Mouse (Mus musculus): ENCODE measurements at regions not wholly inside any gene's neighbourhood (a gene's known extent, or its start where the extent isn't known, plus 50 kb on each side); places are given as distances from the start of the nearest gene placed in this dataset.
"Not testable (repeated sequence)": the region's sequence is repeated elsewhere in the genome, so short reads cannot be mapped to it uniquely, and the experiment has no call there.

DNA sequence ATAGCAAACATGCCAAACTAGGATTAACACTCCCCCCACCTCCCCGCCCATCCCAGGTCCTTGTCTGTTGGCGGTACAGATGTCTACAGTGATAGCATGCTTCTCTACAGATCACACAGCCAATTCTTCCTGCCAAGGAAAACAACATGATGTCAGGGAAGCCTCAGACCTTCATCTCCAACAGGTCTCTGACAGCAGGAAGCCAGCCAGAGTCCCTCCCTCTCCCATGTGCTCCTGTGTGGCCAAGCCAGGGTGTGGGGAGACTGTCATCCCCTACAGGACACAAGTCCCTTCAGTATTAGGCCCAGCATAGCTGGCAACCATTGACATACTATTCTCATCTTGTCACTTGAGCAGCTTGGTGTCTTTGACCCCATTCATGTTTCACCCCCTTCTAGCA is 568.8 kb upstream of the Arid1b start:
- no peak for DNase-seq (ENCODE audit: low spot score)

DNA sequence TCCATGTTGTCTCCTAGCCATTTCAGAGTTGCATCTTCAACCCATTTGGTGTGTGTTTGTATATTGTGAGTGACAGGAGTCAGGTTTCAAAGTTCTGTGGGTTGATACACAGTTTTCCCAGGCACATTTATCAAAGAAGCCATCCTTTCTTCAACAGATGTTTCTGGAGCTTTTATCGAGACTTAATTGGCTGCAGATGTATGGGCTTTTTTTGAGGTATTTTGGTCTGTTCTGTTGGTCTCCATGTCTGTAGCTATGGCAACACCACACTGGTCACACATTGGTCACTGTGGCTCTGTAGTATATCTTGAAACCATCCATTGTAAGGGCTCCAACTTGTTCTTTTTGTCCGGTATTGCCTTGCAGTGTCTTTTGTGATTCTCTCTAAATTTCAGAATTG is 565.1 kb upstream of the Arid1b start:
- DNase-seq (ENCODE audit: low spot score): no peak

DNA sequence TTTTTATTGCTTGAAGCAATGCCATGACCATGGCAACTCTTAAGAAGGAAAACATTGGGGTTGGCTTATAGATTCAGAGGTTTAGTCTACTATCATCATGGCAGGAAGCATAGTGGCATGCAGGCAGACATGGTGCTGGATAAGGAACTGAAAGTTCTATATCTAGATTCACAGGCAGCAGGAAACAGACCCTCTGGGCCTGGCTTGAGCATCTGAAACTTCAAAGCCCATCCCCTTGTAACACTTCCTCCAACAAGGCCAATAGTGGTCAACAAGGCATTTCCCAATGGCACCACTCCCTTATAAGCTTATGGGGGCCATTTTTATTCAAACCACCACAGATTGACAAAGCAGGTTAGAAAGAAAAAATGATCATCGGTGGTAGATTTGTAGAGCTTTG is 548.5 kb upstream of the Arid1b start:
- no peak for DNase-seq (ENCODE audit: low spot score)

DNA sequence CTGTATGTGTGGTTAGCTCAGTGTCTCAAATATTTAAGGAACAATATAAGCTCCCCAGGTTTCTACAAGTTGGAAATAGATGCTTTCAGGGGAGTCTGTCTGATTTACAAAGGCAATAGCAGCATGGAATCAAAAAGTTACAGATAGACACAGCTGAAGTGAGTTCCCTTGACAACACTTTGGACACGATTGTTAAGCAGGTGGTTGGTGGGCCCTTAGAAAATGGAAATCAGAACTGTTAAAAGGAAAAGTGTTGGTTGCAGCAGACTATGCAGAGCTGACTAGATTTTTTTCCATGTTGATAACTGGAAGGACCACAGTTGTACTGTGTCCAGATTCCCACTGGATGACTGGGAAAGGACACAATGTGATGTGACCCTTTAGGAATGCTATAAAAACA is 536.6 kb upstream of the Arid1b start:
- no peak for DNase-seq (ENCODE audit: low spot score)

DNA sequence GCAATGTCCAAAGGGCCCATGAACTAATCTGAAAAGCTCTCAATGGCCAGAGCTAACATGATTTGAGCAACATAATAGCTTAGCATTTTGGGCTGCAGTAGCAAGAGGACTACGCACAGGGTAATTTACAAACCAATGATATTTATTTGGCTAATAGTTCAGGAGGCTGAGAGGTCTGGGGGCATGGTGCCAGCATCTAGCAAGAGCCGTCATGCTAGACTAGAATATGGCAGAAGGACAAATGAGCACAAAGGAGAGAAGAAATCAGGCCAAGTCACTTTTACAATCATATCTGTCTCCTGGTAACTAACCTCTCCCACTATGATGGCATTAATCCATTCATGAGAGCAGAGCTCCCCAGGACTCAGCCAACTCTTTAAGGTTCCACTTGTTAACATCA is 532.6 kb upstream of the Arid1b start:
- DNase-seq (ENCODE audit: low spot score): no peak

DNA sequence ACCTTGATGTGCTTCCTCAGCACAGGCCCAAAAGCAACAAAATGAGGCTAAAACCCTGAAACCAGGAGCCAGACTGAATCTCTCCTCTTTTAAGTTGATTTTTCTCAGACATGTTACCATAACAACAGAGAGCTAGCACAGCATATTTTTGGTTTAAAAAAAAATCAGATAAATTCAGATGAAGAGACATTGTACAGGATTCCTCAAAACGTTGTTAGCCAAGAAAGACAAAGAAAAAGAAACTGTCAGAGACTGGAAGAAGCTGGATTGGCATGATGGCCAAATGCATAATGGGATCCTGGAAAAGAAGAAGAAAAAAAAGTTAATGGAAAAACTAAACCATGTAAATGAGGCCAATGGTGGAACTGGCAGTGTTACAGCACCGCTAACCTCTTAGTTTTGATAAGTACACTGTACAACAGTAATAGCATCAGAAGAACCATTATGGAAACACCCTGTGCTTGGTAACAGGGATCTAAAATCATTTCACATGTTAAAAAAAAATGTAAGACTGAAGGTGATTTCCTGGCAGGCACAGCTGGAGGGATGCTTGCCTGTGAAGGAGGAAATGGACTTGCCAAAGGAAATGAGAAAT is 529.7 kb upstream of the Arid1b start:
- no peak for DNase-seq (ENCODE audit: low spot score)

DNA sequence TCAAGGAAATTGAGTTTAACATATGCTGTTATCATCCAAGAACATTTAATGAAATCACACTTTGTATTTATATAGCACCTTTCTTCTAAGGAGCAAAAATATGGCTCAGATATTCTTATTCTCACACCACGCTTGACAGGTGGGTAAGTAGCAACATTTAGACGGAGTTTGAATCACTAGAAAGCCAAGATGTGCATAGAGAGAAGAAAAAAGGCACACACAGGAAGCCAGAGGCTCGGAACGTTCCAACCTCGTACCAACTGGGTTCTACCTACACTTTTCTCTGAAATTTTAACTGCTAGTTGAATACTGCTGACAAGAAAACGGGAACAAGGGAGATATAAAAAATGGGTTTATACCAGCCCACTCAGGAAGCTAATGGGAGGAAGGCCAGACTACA is 528.4 kb upstream of the Arid1b start:
- no peak for DNase-seq (ENCODE audit: low spot score)

DNA sequence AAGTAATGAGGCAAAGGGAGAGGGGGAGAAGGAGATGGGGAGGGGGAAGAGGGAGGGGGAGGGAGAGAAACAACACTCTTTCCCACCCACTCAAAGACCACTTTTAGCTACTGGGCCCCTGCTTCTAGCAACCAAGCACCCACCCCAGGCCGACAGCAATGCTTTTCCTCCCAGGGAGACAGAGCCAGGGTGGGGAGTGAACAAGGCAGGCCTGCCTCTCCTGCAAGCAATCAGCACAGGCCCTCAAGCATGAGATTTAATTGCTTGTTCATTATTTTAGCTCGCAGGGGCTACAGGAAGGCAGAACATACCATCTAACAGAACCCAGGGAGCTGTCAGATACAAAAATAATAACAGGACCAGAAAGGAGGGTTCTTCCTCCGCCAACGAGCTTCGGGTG is 521.7 kb upstream of the Arid1b start:
- no peak for DNase-seq (ENCODE audit: low spot score)

DNA sequence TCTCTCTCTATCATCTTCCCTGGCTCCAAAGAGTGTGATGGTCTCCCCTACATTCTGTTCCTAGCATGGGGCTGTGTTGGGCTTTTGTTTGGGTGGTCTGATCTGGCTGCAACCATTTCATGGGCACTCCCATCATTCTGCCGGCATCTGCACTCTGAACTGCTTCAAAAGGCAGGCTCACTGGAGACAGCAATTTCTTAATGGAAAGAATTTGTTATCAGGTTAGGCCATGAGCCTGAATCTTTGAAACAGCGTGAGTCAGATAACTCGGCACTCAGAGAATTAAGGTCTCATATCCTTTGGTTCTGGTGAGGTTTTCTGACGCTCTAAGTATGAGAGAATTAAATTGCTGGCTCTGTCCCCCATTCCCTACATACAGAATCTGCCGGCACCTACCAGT is 519.8 kb upstream of the Arid1b start:
- no peak for DNase-seq (ENCODE audit: low spot score)

DNA sequence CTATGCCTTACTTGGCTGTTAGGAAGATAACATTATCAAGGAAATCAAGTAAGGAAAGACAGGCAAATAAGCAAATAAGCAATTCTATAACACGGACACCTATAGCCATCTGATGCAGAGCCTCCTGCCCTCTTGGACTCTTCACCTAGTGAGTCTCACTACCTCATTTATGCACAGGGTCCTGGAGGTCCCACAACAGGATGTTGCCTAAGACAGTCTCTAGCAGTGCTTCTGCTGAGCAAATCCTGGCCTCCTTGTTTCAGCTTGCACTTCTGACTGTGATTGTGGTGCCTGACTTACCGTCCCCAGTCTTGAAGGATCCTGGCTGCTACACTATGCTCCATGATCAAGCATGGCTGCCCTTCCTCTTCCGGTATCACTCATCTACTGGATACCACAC is 518.5 kb upstream of the Arid1b start:
- no peak for DNase-seq (ENCODE audit: low spot score)

DNA sequence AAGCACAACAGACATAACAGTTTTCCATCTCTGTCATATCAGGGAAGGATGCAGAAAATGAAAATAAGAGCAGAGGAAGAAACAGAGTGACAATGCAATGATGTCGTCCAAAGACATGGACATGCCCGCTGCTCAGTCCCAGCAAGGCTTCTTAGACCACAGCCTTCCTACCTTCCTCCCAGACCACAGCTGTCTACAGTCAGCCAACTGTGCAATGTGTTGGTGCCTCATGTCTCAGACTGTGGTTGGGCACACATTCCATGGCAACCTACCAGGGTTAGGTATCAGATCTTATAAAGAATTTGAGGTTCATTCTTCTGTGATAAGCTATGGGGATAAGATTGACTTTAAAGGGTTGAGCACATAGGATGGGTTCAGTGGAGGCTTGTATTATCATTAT is 499.7 kb upstream of the Arid1b start:
- no peak for DNase-seq (ENCODE audit: low spot score)

DNA sequence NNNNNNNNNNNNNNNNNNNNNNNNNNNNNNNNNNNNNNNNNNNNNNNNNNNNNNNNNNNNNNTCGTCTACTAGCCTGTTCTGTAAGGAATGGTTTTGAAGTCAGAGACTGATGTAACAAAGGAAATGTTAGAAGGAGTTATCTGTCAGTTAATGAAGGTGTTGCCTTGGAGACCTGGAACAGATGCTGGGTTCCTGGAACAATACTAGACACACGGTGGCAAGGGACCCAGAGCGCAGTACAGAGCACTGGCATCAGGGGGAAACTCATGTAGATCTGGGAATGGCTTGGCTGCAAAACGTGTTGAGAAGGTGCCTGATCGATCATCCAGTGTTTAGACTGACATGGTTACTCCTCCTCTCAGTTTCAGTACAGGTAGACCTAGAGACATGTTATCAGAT is 493.6 kb upstream of the Arid1b start:
- DNase-seq (ENCODE audit: low spot score): no peak

DNA sequence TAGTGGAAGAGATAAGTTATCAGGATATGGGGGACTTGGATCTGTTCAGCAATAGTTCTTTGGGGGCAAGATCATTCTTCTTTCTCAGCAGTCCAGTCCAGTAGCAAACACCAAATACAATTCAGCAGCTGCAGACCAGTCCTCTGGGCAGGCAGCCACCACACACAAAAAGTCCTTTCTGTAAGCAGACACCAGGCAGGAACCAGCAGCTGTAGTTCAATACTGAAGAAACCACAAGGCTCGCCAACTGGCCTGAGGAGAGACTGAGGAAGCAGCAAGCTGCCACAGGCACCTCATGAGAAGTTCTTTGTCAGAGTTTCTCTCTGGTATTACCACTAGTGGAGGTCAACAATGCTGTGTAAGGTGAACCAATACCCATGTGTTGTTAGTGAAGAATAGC is 493.1 kb upstream of the Arid1b start:
- no peak for DNase-seq (ENCODE audit: low spot score)

DNA sequence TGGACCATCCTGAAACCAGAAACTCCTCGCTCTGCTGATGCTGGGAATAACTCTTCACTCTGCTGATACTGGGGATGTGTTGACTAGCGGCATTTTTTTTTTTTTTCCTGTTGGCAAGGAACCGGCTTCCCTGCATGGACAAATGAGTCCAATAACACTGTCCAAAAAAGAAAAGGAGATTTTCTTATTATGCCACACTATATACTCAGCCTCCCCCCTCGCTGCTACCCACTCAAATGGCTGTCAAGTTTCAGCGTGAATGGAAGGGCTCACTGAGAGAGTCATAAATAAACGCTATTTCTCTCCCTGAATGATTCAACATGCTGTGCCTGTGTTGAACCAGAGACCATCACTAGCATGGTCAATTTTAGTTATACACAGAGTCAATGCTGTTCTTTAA is 489.2 kb upstream of the Arid1b start:
- no peak for DNase-seq (ENCODE audit: low spot score)

DNA sequence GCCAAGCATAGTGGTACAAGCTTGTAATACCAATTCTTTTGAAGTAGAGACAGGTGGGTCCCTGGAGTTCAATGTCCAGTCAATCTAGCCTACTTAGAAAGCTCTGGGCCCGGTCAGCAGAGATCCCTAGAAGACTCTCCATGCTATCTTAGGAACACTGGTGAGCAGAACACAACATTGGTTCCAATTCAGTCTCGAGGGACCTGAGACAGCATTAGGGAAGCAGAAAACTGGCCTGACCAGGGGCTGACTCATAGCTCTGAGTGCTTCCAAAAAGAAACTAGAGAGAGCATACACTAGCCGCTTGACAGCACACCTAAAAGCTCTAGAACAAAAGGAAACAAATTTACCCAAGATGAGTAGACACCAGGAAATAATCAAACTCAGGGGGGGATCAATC is 484.6 kb upstream of the Arid1b start:
- DNase-seq (ENCODE audit: low spot score): no peak

DNA sequence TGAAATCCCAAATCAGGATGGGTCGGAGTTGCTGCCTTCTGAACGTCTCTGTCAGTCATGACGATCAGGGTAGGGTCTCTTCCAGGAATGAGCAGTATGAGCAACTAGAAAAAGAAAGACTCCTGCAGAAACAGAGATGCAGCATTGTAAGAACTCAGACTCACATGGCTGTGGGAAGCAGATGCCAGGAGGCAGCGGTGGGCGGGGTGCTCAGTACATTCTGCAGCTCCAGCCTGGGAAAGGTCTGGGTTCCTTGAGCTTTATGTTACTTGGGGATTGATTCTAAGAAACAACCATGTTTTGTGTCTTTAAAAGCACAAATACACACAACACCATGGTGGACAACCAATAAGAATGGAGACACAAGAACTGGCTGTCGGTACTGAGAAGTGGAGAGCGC is 478.0 kb upstream of the Arid1b start:
- no peak for DNase-seq (ENCODE audit: low spot score)

DNA sequence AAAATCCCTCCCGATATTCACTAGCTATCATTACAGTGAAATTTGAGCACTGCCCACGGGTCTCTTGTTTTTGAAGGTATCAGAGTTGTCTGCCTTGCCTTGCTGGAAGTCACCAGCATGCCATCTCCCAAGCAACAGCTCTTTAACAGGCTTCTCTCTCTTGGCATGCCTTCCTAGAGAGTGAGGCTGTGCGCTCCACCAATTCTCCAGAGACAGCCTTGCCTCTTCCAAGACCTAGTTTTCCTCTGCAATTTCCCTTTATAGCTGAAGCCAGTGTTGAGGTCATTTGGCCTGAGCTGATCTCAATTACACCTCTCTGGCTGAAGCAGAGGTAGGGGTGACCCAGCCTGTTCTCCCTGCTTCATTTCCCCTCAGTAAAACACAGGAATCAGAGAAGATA is 477.3 kb upstream of the Arid1b start:
- DNase-seq (ENCODE audit: low spot score): no peak

DNA sequence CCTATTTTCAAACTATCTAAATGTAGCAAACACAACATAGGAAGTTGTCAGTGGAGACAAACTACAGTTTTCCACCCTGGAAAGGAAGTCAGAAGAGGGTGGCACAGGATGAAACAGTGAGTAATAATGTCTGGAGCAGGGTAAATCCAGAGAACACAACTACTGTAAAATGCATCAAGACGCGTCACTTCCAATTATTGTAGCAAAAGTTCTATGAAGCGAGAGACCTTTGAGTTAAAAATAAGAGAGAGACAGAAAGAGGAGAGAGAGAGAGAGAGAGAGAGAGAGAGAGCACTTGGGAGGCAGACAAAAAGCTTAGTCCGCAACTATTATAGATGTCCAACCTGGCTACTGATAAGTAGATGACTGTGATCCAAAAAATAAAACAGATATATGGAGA is 473.1 kb upstream of the Arid1b start:
- DNase-seq (ENCODE audit: low spot score): no peak

DNA sequence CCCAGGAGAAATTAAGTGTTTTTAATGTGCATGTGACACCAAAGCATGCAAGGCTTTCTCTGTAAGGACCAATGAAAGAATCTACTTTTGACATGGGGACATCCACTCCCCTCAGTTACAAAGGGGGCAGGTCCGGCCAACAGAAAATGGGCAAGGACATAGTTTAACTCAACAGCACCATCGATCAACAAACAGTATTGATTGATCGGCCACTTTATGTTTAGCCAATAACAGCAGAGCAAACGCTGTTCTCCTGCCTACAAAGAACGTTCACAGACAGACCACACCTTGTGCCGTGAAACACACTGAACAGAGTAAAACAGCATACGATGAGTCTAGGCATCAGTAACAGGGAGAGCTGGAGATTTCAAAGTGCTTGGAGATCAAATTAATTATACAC is 467.7 kb upstream of the Arid1b start:
- DNase-seq (ENCODE audit: low spot score): no peak

DNA sequence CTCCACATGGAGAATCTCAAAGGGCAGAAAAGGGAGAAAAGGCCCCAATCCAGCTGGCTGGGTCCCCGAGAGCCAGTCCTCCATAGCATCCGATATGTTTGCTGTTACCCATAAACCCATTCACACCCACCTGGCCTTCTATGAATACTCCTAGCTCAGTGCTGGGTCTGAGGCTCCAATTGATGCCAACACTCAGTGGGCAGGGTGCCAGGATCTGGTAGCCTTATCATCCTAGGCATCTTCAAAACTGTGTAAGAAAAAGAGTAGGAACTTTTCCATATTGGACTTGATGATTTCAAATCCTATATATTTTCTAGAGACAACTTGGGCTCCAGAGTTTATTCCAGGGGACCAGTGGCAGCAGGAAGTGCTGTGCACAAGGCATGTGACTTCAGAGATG is 462.0 kb upstream of the Arid1b start:
- DNase-seq (ENCODE audit: low spot score): no peak

DNA sequence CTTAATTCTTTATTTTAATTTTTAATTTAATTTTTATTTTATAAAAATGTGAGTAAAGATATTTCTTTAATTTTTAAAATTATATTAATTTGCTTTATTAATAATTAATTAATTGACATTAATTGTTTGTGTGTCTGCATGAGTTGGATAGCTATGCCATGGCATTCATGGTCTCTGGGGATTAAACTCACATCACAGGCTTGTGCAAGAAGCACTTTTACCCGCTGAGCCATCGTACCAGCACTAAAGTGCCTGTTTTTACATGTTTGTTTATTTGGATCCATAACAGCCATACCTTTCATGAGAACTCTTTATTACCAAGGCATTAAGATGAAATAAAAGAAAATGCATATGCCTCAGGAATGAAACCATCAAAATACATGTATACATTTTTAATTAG is 453.7 kb upstream of the Arid1b start:
- DNase-seq (ENCODE audit: low spot score): no peak

DNA sequence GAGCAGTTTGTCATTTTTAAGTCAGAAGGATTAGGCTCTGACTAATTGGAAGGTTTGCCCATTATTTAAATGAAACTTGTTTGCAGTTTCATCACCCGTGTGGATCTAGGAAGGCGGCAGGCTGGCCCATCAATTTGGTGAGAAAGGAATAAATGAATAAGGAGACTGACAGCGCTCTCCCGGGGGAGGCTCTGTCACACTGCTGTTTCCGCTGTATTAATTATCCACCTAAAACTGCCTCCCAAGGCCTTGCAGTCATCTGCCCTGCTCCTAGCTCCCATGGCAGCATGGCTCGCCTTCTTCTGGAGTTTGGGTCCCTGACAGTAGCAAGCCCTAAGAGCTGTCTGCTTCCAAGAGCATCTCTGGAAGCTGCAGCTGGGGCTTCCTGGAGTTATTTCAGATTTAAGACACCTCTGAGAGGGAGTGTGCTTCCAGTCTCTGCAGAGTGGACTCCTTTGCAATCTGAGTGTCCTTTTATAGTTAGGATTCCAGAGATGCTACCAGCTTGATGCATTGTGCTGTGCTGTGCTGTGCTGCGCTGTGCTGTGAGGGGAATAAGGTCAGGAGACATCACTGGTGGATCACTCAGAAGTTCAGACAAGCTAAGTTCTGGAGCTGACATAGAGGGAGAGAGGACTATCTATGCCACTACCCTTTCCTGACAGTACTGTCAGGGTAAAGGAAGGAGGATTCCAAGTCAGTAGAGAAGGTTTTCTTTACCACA is 452.9 kb upstream of the Arid1b start:
- no peak for DNase-seq (ENCODE audit: low spot score)

DNA sequence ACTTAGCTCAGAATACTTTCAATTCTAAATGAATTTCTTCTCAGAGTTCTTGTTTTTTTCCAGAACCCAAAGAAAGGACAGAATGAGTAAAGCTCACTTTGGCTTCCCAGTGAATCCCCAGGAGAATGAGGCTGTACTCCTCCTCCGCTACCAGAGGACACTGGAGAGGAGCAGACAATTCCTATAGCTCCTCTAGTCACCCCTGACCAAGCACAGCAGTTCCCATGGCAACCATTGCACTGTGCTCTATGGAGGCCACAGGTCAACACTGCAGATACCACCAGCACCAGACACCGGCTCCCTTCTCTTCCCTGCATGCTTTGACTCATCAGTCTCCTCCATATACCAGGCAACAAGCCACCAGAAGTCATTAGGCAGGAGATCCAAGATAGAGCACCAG is 447.6 kb upstream of the Arid1b start:
- DNase-seq (ENCODE audit: low spot score): no peak

DNA sequence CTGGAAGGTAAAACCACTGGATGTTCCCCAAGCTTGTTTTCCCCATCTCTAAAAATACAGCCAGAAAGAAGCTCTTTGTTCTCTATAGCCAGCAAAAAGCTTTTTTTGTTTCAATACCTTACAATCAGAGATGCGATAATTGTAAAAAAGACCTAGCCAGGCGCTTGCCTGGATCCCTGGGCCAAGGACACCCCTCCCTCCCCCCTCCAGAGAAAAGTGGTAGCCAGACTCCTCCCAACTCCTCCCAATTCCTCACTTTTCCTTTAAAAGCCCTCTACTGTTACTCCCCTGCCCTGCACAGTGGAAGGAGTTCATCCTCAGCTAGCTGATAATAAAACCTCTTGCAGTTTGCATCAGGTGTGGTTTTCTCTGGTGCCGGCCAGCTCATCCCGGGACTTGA is 441.1 kb upstream of the Arid1b start:
- DNase-seq (ENCODE audit: low spot score): not testable (repeated sequence)

All from T-cell, adult 2 months (primary cell).